Mouse (Mus musculus): ENCODE data around the gene Gps2. TPM values are rescaled to one million over a fixed set of nuclear protein-coding genes. Genes with fewer than 3 reads are reported as not detected.

The Gps2 gene
- total and polyA plus RNA-seq, 2 experiments from 2014 or later = 44.4 to 64.9 TPM

- H3K4me3 ChIP-seq (ENCODE audit: low read depth, low read length) = no peak overlapping the region
- no peak for DNase-seq
- no peaks in the 10 kb centered on the region for H3K27me3 ChIP-seq (ENCODE audit: insufficient read depth, low read length)
- H3K36me3 ChIP-seq (ENCODE audit: insufficient read depth) = no peaks in the 10 kb centered on the region
- no peaks in the 10 kb centered on the region for H3K4me1 ChIP-seq (ENCODE audit: insufficient read depth)
- H3K9me3 ChIP-seq (ENCODE audit: low read length) = no peaks in the 10 kb centered on the region
- H3K4me2 ChIP-seq (ENCODE audit: low read depth) = no peak overlapping the region
- no peak overlapping the region for H3K9ac ChIP-seq
- ATAC-seq = no peak
- 71% methylated on average over 3 of the region's 3 CpGs for WGBS
- no peak for TF ChIP-seq CTCF (IDR thresholded peaks at IDR 0.05; ENCODE audit: low read depth)
- no peak overlapping the region for H3K27ac ChIP-seq (ENCODE audit: low read depth, low read length)
These were observed 17.4 kb downstream of the Gps2 start for GRCm38 (mm10) chr11:69930967-69931537.

DNA sequence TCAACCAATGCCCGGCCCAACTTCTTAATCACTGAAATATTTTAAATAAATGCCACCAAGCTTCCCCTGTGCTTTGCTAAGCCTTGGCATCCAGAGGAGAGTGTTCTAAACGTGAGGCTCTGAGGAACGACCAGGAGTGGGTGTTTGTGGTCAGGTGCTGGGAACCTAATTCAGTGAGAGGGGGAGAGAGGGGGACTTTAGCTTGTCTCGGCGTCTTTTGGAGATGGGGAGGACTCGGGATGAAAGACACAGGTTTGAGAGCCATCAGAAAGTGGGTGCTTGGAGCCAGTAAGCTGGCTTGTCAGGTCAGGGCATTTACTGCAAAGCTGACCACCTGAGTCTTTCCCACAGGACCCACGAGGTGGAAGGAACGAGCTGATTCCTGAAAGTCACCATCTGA is 18.1 kb downstream of the Gps2 start:
- Histone ChIP-seq H3K9ac (no peak overlapping the region), H3K4me2 (ENCODE audit: low read depth) (no peak overlapping the region), H3K27ac (ENCODE audit: low read depth, low read length) (no peak overlapping the region), H3K27me3 (ENCODE audit: insufficient read depth, low read length) (no peaks in the 10 kb centered on the region), H3K4me1 (ENCODE audit: insufficient read depth) (peaks cover 6% of the 10 kb centered on the region), H3K9me3 (ENCODE audit: low read length) (no peaks in the 10 kb centered on the region), H3K36me3 (ENCODE audit: insufficient read depth) (no peaks in the 10 kb centered on the region), H3K4me3 (ENCODE audit: low read depth, low read length) (no peak overlapping the region)
- no peak for TF ChIP-seq CTCF (IDR thresholded peaks at IDR 0.05; ENCODE audit: low read depth)
- DNase-seq = no peak
- WGBS = 80% methylated on average over 8 of the region's 8 CpGs
- no peak for ATAC-seq

GRCm38 (mm10) chr11:69932254-69932653 is 18.6 kb downstream of the Gps2 start:
- H3K27me3 ChIP-seq (ENCODE audit: insufficient read depth, low read length) = no peaks in the 10 kb centered on the region
- H3K4me1 ChIP-seq (ENCODE audit: insufficient read depth) = peaks cover 8% of the 10 kb centered on the region
- WGBS = 30% methylated on average over 3 of the region's 3 CpGs
- no peak overlapping the region for H3K4me3 ChIP-seq (ENCODE audit: low read depth, low read length)
- H3K4me2 ChIP-seq (ENCODE audit: low read depth) = no peak overlapping the region
- 0 out of 2 replicates have a peak, but pooled peaks have one; percentile 32 for TF ChIP-seq CTCF (IDR thresholded peaks at IDR 0.05; ENCODE audit: low read depth)
- H3K27ac ChIP-seq (ENCODE audit: low read depth, low read length) = no peak overlapping the region
- H3K36me3 ChIP-seq (ENCODE audit: insufficient read depth) = no peaks in the 10 kb centered on the region
- no peaks in the 10 kb centered on the region for H3K9me3 ChIP-seq (ENCODE audit: low read length)
- DNase-seq (no peak), ATAC-seq (no peak)
- H3K9ac ChIP-seq = no peak overlapping the region

GRCm38 (mm10) chr11:69933066-69933465 is 19.4 kb downstream of the Gps2 start:
- peaks cover 8% of the 10 kb centered on the region for H3K4me1 ChIP-seq (ENCODE audit: insufficient read depth)
- WGBS = 82% methylated on average over 4 of the region's 4 CpGs
- H3K9me3 ChIP-seq (ENCODE audit: low read length) = no peaks in the 10 kb centered on the region
- H3K27me3 ChIP-seq (ENCODE audit: insufficient read depth, low read length) = no peaks in the 10 kb centered on the region
- H3K36me3 ChIP-seq (ENCODE audit: insufficient read depth) = no peaks in the 10 kb centered on the region
- no peak for TF ChIP-seq CTCF (IDR thresholded peaks at IDR 0.05; ENCODE audit: low read depth)
- no peak overlapping the region for H3K27ac ChIP-seq (ENCODE audit: low read depth, low read length)
- ATAC-seq = no peak
- H3K4me2 ChIP-seq (ENCODE audit: low read depth) = no peak overlapping the region
- DNase-seq = no peak
- H3K4me3 ChIP-seq (ENCODE audit: low read depth, low read length) = no peak overlapping the region
- H3K9ac ChIP-seq = no peak overlapping the region

DNA sequence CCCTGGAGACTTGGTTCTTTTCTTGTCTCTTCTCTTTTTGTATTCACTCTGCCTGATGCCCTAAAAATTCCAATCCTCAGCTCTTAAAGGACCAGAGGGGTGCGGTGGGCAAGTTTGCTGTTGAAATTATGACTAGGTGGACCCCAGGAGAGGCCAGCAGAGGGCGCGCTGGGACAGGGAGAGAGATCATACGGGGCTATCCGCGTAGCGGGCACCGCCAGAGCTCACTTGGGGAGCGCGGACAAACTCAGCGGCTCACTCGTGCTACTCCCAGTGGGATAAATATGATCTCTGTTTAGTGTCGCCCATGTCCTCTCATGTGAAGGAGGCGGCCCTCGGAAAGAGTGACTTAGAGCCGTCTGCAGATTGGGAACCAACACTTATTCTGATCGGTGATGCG is 20.5 kb downstream of the Gps2 start:
- H3K27me3 ChIP-seq (ENCODE audit: insufficient read depth, low read length) = no peaks in the 10 kb centered on the region
- no peaks in the 10 kb centered on the region for H3K9me3 ChIP-seq (ENCODE audit: low read length)
- no peak overlapping the region for H3K9ac ChIP-seq
- peak; percentile 90 for TF ChIP-seq CTCF (IDR thresholded peaks at IDR 0.05; ENCODE audit: low read depth)
- H3K36me3 ChIP-seq (ENCODE audit: insufficient read depth) = no peaks in the 10 kb centered on the region
- H3K4me3 ChIP-seq (ENCODE audit: low read depth, low read length) = no peak overlapping the region
- ATAC-seq (peak; percentile 74), DNase-seq (peak; percentile 91)
- no peak overlapping the region for H3K27ac ChIP-seq (ENCODE audit: low read depth, low read length)
- H3K4me2 ChIP-seq (ENCODE audit: low read depth) = peak overlapping the region; percentile 13; the same call in 1 of the 2 replicates
- peaks cover 8% of the 10 kb centered on the region for H3K4me1 ChIP-seq (ENCODE audit: insufficient read depth)
- WGBS = 1% methylated on average over 18 of the region's 18 CpGs

GRCm38 (mm10) chr11:69934681-69935080 is 21.0 kb downstream of the Gps2 start:
- ATAC-seq (no peak), DNase-seq (no peak)
- peaks cover 8% of the 10 kb centered on the region for H3K4me1 ChIP-seq (ENCODE audit: insufficient read depth)
- H3K9ac ChIP-seq = no peak overlapping the region
- WGBS = 15% methylated on average over 6 of the region's 6 CpGs
- H3K4me3 ChIP-seq (ENCODE audit: low read depth, low read length) = no peak overlapping the region
- no peaks in the 10 kb centered on the region for H3K36me3 ChIP-seq (ENCODE audit: insufficient read depth)
- no peak for TF ChIP-seq CTCF (IDR thresholded peaks at IDR 0.05; ENCODE audit: low read depth)
- H3K27me3 ChIP-seq (ENCODE audit: insufficient read depth, low read length) = no peaks in the 10 kb centered on the region
- no peak overlapping the region for H3K27ac ChIP-seq (ENCODE audit: low read depth, low read length)
- no peaks in the 10 kb centered on the region for H3K9me3 ChIP-seq (ENCODE audit: low read length)
- H3K4me2 ChIP-seq (ENCODE audit: low read depth) = no peak overlapping the region

- peak; percentile 93 for DNase-seq
- ATAC-seq = peak; percentile 93
- H3K9ac ChIP-seq = peak within 1 kb of the TSS; percentile 55
- H3K27me3 ChIP-seq (ENCODE audit: insufficient read depth, low read length) = no peaks in the 10 kb centered on the region
- H3K4me2 ChIP-seq (ENCODE audit: low read depth) = peak within 1 kb of the TSS; percentile 98
- 3% methylated on average over 49 of the region's 62 CpGs for WGBS
- H3K27ac ChIP-seq (ENCODE audit: low read depth, low read length) = no peak within 1 kb of the TSS
- no peaks in the 10 kb centered on the region for H3K36me3 ChIP-seq (ENCODE audit: insufficient read depth)
- 0 out of 2 replicates have a peak, but pooled peaks have one; percentile 23 for TF ChIP-seq CTCF (IDR thresholded peaks at IDR 0.05; ENCODE audit: low read depth)
- H3K4me3 ChIP-seq (ENCODE audit: low read depth, low read length) = peak within 1 kb of the TSS; percentile 55
- peaks cover 8% of the 10 kb centered on the region for H3K4me1 ChIP-seq (ENCODE audit: insufficient read depth)
- H3K9me3 ChIP-seq (ENCODE audit: low read length) = no peaks in the 10 kb centered on the region
These were observed 21.6 kb downstream of the Gps2 start, which contains the start of gene Ybx2 for GRCm38 (mm10) chr11:69935137-69935879. TSS of gene Ybx2 (plus strand) at chr11:69935796.

Measured in forebrain, postnatal 0 days (tissue).